Mouse (Mus musculus): ENCODE results near the gene Omt2b.

The Omt2b gene

DNA sequence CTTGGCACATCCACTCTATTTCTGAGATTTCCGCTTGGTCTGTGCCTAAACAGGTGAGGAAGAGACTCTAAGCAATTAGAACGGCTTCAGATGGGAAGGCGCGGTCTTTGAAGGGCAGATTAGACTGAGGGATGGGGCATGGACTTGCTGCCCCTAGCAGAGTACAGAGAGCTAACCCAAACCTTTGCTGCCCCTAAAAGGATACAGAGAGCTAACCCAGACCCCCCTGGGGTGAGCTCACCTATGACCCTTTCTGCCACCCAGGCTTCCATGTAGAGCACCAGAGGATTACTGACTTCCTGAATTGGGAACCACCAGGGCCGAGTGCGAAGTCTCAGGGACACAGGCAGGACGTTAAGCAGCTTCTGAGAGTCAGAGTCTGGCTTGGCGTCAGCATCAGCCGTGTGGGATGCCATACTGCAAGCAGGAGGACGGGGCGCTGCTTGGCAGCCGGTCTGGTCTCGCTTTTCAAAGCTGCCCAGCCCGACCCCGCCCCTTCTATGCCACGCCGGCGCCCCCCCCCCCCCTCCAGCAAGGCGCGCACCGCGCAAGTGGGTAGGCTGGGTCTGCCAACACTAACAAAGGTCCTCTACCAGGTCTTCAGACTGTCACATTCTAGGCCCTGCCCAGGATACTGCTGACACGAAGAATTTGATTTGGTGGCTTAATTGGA is 50.9 kb downstream of the Omt2b start, which contains the start of gene Ooep:
Ooep (minus strand) TSS at position 613 of the 673 bp plus-strand sequence.
- intact Hi-C loops (cut with DNase I), result no loop called here

Data from adrenal gland (tissue).